Mouse (Mus musculus) kidney, postnatal 25 days (tissue): ENCODE measurements around the gene Snta1.
"Not testable (repeated sequence)": the region's sequence is repeated elsewhere in the genome, so short reads cannot be mapped to it uniquely, and the experiment has no call there.

ENCODE experiments used
- DNase-seq, 2 experiments: peaks; one replicate each; pipeline ENCODE4 v3.0.0; 2021; ENCODE audit warnings: mixed read lengths in 2 of 2

The Snta1 gene

GRCm38 (mm10) chr2:154372151-154372829, 35.6 kb downstream of the Snta1 start:
- peak; percentile 91 to 93 for DNase-seq

GRCm38 (mm10) chr2:154367510-154367909, 40.4 kb downstream of the Snta1 start:
- no peak for DNase-seq

- DNase-seq: not testable (repeated sequence)
Measured at GRCm38 (mm10) chr2:154354000-154354425, 53.9 kb downstream of the Snta1 start.

GRCm38 (mm10) chr2:154348152-154348551, 59.7 kb downstream of the Snta1 start:
- DNase-seq: no peak

- DNase-seq: no peak
Measured at GRCm38 (mm10) chr2:154339356-154339755, 68.5 kb downstream of the Snta1 start.

- DNase-seq: no peak
Measured at GRCm38 (mm10) chr2:154338161-154338560, 69.7 kb downstream of the Snta1 start.

GRCm38 (mm10) chr2:154335572-154335971, 72.3 kb downstream of the Snta1 start:
- DNase-seq: no peak

GRCm38 (mm10) chr2:154326852-154327251, 81.0 kb downstream of the Snta1 start:
- no peak for DNase-seq
